In genomic region chr1:36368112-36368968, GRCm38 (mm10) we compare ENCODE assay signal across 8 mouse cellular contexts. TPM values are rescaled to one million over a fixed set of nuclear protein-coding genes. Genes with fewer than 3 reads are reported as not detected.
DNase-seq lines count a peak whose midpoint lies in the region; ATAC-seq and TF ChIP-seq lines count a peak whose summit lies in the region.

No protein-coding gene starts in this region.

- H3K9me3 ChIP-seq in forebrain, embryonic 13.5 days (replicated peaks) = no peaks in the 10 kb centered on the region
- no peaks in the 10 kb centered on the region for H3K9me3 ChIP-seq in hindbrain, embryonic 11.5 days (ENCODE audit: control insufficient read depth, low read length)
- no peaks in the 10 kb centered on the region for H3K9me3 ChIP-seq in stomach, embryonic 16.5 days (replicated peaks; ENCODE audit: control insufficient read depth, low read length)

- peak; percentile 85 for ATAC-seq in forebrain, embryonic 13.5 days
- ATAC-seq in hindbrain, embryonic 11.5 days (ENCODE audit: low FRiP score) = peak; percentile 88
- peak; percentile 48 for ATAC-seq in megakaryocyte progenitor cell, adult 5-6 weeks (replicated peaks; ENCODE audit: poor library complexity)
- peak; percentile 92 for ATAC-seq in stomach, embryonic 16.5 days (ENCODE audit: insufficient read depth, low FRiP score)

- H3K27me3 ChIP-seq in forebrain, embryonic 13.5 days = no peaks in the 10 kb centered on the region
- H3K27me3 ChIP-seq in hindbrain, embryonic 11.5 days (ENCODE audit: control insufficient read depth, insufficient read depth, low read length) = no peaks in the 10 kb centered on the region
- H3K27me3 ChIP-seq in stomach, embryonic 16.5 days (ENCODE audit: control insufficient read depth, insufficient read depth, low read length) = no peaks in the 10 kb centered on the region

- intact Hi-C loops in left cerebral cortex, adult 2 months (cut with DNase I) = loop anchor here (2.0 to 5.0 kb wide), 2 partner anchors 144 to 324 kb away; partner anchors contain the start of gene Cox5b
- intact Hi-C loops in left cerebral cortex, postnatal 36 days (cut with DNase I) = loop anchor here (2.0 to 5.0 kb wide), 3 partner anchors 74 to 144 kb away; partner anchors contain the start of genes Cnnm3 and Cnnm4

- H3K4me1 ChIP-seq in forebrain, embryonic 13.5 days = peaks cover 12% of the 10 kb centered on the region
- H3K4me1 ChIP-seq in hindbrain, embryonic 11.5 days (replicated peaks; ENCODE audit: control insufficient read depth, insufficient read depth, low read length) = peaks cover 4% of the 10 kb centered on the region; the same call in 1 of the 2 replicates
- peaks cover 9% of the 10 kb centered on the region for H3K4me1 ChIP-seq in stomach, embryonic 16.5 days (ENCODE audit: control insufficient read depth, insufficient read depth, low read length)

- peak overlapping the region; percentile 95 for H3K9ac ChIP-seq in forebrain, embryonic 13.5 days
- H3K9ac ChIP-seq in hindbrain, embryonic 11.5 days (ENCODE audit: low read depth, low read length) = peak overlapping the region; percentile 82
- peak overlapping the region; percentile 96 for H3K9ac ChIP-seq in stomach, embryonic 16.5 days (ENCODE audit: low read length)

- peak overlapping the region; percentile 78 for H3K27ac ChIP-seq in left cerebral cortex, adult 2 months
- peak overlapping the region; percentile 60 for H3K27ac ChIP-seq in forebrain, embryonic 13.5 days
- 0 out of 2 replicates have a peak overlapping the region, but pooled peaks have one; percentile 59 for H3K27ac ChIP-seq in hindbrain, embryonic 11.5 days (ENCODE audit: low read depth, low read length)
- peak overlapping the region; percentile 76; the same call in 1 of the 2 replicates for H3K27ac ChIP-seq in stomach, embryonic 16.5 days (ENCODE audit: low read length)

- TF ChIP-seq CTCF in left cerebral cortex, adult 2 months (IDR thresholded peaks at IDR 0.05) = no peak

- peak overlapping the region; percentile 80 for H3K4me2 ChIP-seq in forebrain, embryonic 13.5 days
- peak overlapping the region; percentile 60 for H3K4me2 ChIP-seq in hindbrain, embryonic 11.5 days (replicated peaks; ENCODE audit: low read depth, low read length)
- H3K4me2 ChIP-seq in stomach, embryonic 16.5 days (ENCODE audit: low read depth, low read length) = peak overlapping the region; percentile 85

- peaks cover 27% of the 10 kb centered on the region for H3K36me3 ChIP-seq in forebrain, embryonic 13.5 days (ENCODE audit: poor library complexity, severe bottlenecking)
- no peaks in the 10 kb centered on the region for H3K36me3 ChIP-seq in hindbrain, embryonic 11.5 days (ENCODE audit: control insufficient read depth, insufficient read depth, low read length)
- 0 out of 2 replicates have a peak, but pooled peaks cover 5% of the 10 kb centered on the region for H3K36me3 ChIP-seq in stomach, embryonic 16.5 days (ENCODE audit: control insufficient read depth, insufficient read depth, low read length)

- DNase-seq in left cerebral cortex, adult 2 months (ENCODE audit: extremely low spot score in 1 of 2, low spot score in 2 of 2) = no peak
- DNase-seq in left cerebral cortex, postnatal 36 days (ENCODE audit: low spot score in 2 of 2) = no peak
- DNase-seq in adrenal gland, postnatal 36 days = peak; percentile 81 to 86
- DNase-seq in hindbrain, embryonic 11.5 days (ENCODE audit: low spot score) = no peak
- peak; percentile 23 to 28 for DNase-seq in left cerebral cortex, adult 8-10 months (ENCODE audit: low spot score in 2 of 2)

- peak overlapping the region; percentile 89 for H3K4me3 ChIP-seq in left cerebral cortex, adult 2 months
- peak overlapping the region; percentile 91 for H3K4me3 ChIP-seq in forebrain, embryonic 13.5 days
- peak overlapping the region; percentile 67 for H3K4me3 ChIP-seq in hindbrain, embryonic 11.5 days (ENCODE audit: low read depth, low read length)
- H3K4me3 ChIP-seq in stomach, embryonic 16.5 days (replicated peaks; ENCODE audit: low read length) = peak overlapping the region; percentile 90

- WGBS in forebrain, embryonic 13.5 days = 5% methylated on average over 52 of the region's 55 CpGs
- WGBS in hindbrain, embryonic 11.5 days = 7% methylated on average over 43 of the region's 55 CpGs
- WGBS in stomach, embryonic 16.5 days = 3% methylated on average over 53 of the region's 55 CpGs

RNA-seq across cellular contexts. Expression of gene Kansl3, which starts 0.6 kb away (rescaled TPM):
- 10 to 100 TPM; 60.7 to 66.0 TPM for total RNA-seq in left cerebral cortex, adult 2 months (2021)
- total RNA-seq in left cerebral cortex, postnatal 36 days (2021) = 10 to 100 TPM; 53.5 to 65.2 TPM
- total RNA-seq in adrenal gland, postnatal 36 days (2021) = 100 to 1,000 TPM; 105 to 113 TPM
- 34.2 and 39.0 TPM in 2 replicates for polyA plus RNA-seq in forebrain, embryonic 13.5 days (2015; fragmentation: Nextera tagmentation; extraction: Ambion mirVana)
- polyA plus RNA-seq in hindbrain, embryonic 11.5 days (2014; fragmentation: Nextera tagmentation; extraction: Ambion mirVana) = 30.5 and 31.0 TPM in 2 replicates
- 10 to 100 TPM; 63.9 to 88.2 (median 74.6) TPM for total RNA-seq in left cerebral cortex, adult 8-10 months (2022)
- total RNA-seq in megakaryocyte progenitor cell, adult 5-6 weeks (2015) = 14.0 and 15.1 TPM in 2 replicates
- total RNA-seq in megakaryocyte progenitor cell, adult 5-6 weeks (2017) = 31.7 and 46.5 TPM in 2 replicates
- 40.6 and 41.1 TPM in 2 replicates for polyA plus RNA-seq in stomach, embryonic 16.5 days (2015; fragmentation: Nextera tagmentation; extraction: Ambion mirVana)

RNA-seq across cellular contexts. Expression of gene Fer1l5, which starts 3.8 kb away (rescaled TPM):
- total RNA-seq in left cerebral cortex, adult 2 months (2021) = not detected
- not detected for total RNA-seq in left cerebral cortex, postnatal 36 days (2021)
- under 1 TPM; 0.16 to 0.20 TPM for total RNA-seq in adrenal gland, postnatal 36 days (2021)
- polyA plus RNA-seq in forebrain, embryonic 13.5 days (2015; fragmentation: Nextera tagmentation; extraction: Ambion mirVana) = 1.1 and 1.7 TPM in 2 replicates
- 1.1 and 1.2 TPM in 2 replicates for polyA plus RNA-seq in hindbrain, embryonic 11.5 days (2014; fragmentation: Nextera tagmentation; extraction: Ambion mirVana)
- not detected for total RNA-seq in left cerebral cortex, adult 8-10 months (2022)
- total RNA-seq in megakaryocyte progenitor cell, adult 5-6 weeks (2015) = not detected in 2 replicates
- total RNA-seq in megakaryocyte progenitor cell, adult 5-6 weeks (2017) = 0.04 and 0.30 TPM in 2 replicates
- 0.74 and 0.96 TPM in 2 replicates for polyA plus RNA-seq in stomach, embryonic 16.5 days (2015; fragmentation: Nextera tagmentation; extraction: Ambion mirVana)

Comparison
In these comparisons a context has a peak if more than half of its experiments do, and no peak if none do; other contexts are left out.
1. DNase-seq: peak in adrenal gland, postnatal 36 days (2 of 2) and left cerebral cortex, adult 8-10 months (2 of 2); none in left cerebral cortex, adult 2 months (0 of 2), left cerebral cortex, postnatal 36 days (0 of 2) and hindbrain, embryonic 11.5 days (single experiment).
2. Peak in every context shown above with its lines, with median percentiles within 50 percentile points of each other: H3K27ac ChIP-seq, H3K4me3 ChIP-seq, ATAC-seq, H3K4me2 ChIP-seq and H3K9ac ChIP-seq.